Mouse (Mus musculus) CH12.LX (cell line): ENCODE results near the gene Sbk3. TPM values are rescaled to one million over a fixed set of nuclear protein-coding genes. Genes with fewer than 3 reads are reported as not detected.
A peak's percentile ranks its signal among the peaks of the same experiment; 100 is the strongest.

Source experiments
- DNase-seq: peaks from one replicate; pipeline ENCODE4 v3.0.0-alpha.2; 2013; ENCODE audit errors: extremely low read depth
- H3K27ac ChIP-seq: 2 replicates; pipeline ENCODE4 v1.5.1; 2012; ENCODE audit warnings: low read depth, mild to moderate bottlenecking, control low read depth, moderate library complexity; ENCODE audit not compliant: insufficient read depth
- H3K27me3 ChIP-seq: replicated peaks from 2 replicates; pipeline ENCODE3; 2012; ENCODE audit warnings: inconsistent platforms
- H3K36me3 ChIP-seq, 2 experiments: replicated peaks in 1 of 2; 2 replicates each; pipeline versions ENCODE3 to v1.6.1; 2012; ENCODE audit warnings: inconsistent platforms in 1 of 2, low read length in 1 of 2, mild to moderate bottlenecking in 1 of 2, mixed read lengths in 1 of 2, moderate library complexity in 1 of 2; ENCODE audit not compliant: control insufficient read depth in 1 of 2, insufficient read depth in 1 of 2
- H3K4me1 ChIP-seq, 2 experiments: 2 replicates each; pipeline ENCODE4 v1.6.1; 2012; ENCODE audit warnings: inconsistent platforms in 1 of 2, moderate library complexity in 1 of 2; ENCODE audit not compliant: insufficient read depth in 2 of 2, control insufficient read depth in 1 of 2
- H3K4me2 ChIP-seq: 2 replicates; pipeline ENCODE4 v1.6.1; 2012; ENCODE audit warnings: low read depth, mild to moderate bottlenecking, control low read depth; ENCODE audit not compliant: poor library complexity, insufficient read depth, severe bottlenecking
- H3K4me3 ChIP-seq, 3 experiments: fragments of 150-350 bp in 1 of 3; sonication (generic) in 1 of 3; replicated peaks in 1 of 3; 2 replicates each; pipeline versions ENCODE3 to v1.5.1; 2011 to 2012; ENCODE audit warnings: low read depth in 2 of 3, low read length in 2 of 3, mild to moderate bottlenecking in 2 of 3, moderate library complexity in 2 of 3, control low read depth in 1 of 3, improper control_type of control experiment in 1 of 3, inconsistent platforms in 1 of 3, mixed read lengths in 1 of 3; ENCODE audit not compliant: poor library complexity in 1 of 3
- H3K79me2 ChIP-seq: replicated peaks from 2 replicates; pipeline ENCODE4 v1.6.1; 2012; ENCODE audit warnings: mild to moderate bottlenecking, moderate library complexity; ENCODE audit not compliant: control insufficient read depth, poor library complexity, insufficient read depth, severe bottlenecking; ENCODE audit errors: extremely low read depth
- H3K9ac ChIP-seq: 2 replicates; pipeline ENCODE4 v1.6.1; 2012; ENCODE audit warnings: low read depth, mild to moderate bottlenecking, control low read depth, moderate library complexity; ENCODE audit not compliant: insufficient read depth
- H3K9me3 ChIP-seq: replicated peaks from 2 replicates; pipeline ENCODE3; 2012; ENCODE audit warnings: low read length, inconsistent platforms, mixed read lengths
- BHLHE40 ChIP-seq: IDR thresholded peaks from 2 replicates; pipeline ENCODE4 v1.6.1; 2011; ENCODE audit warnings: mild to moderate bottlenecking, low read depth, low read length, improper control_type of control experiment
- CHD1 ChIP-seq: IDR thresholded peaks from 2 replicates; pipeline ENCODE4 v1.6.1; 2012; ENCODE audit warnings: low read depth, low read length, improper control_type of control experiment, inconsistent platforms
- CHD2 ChIP-seq: IDR thresholded peaks from 2 replicates; pipeline ENCODE4 v1.6.1; 2011; ENCODE audit warnings: low read length, improper control_type of control experiment
- CTCF ChIP-seq, 2 experiments: IDR thresholded peaks in 1 of 2; conservative IDR thresholded peaks in 1 of 2; 2 replicates each; pipeline ENCODE4 v1.5.1; 2011 to 2012; ENCODE audit warnings: low read depth in 2 of 2, low read length in 2 of 2, improper control_type of control experiment in 1 of 2, inconsistent platforms in 1 of 2, mild to moderate bottlenecking in 1 of 2, moderate library complexity in 1 of 2
- E2F4 ChIP-seq: IDR thresholded peaks from 2 replicates; pipeline ENCODE4 v1.6.1; 2011; ENCODE audit warnings: low read depth, low read length, improper control_type of control experiment; ENCODE audit not compliant: insufficient replicate concordance
- ELF1 ChIP-seq: IDR thresholded peaks from 2 replicates; pipeline ENCODE4 v1.6.1; 2014; ENCODE audit warnings: low read depth, mild to moderate bottlenecking, inconsistent platforms, low read length, improper control_type of control experiment
- EP300 ChIP-seq: IDR thresholded peaks from 2 replicates; pipeline ENCODE4 v1.6.1; 2011; ENCODE audit warnings: low read length, improper control_type of control experiment
- ETS1 ChIP-seq: conservative IDR thresholded peaks from 2 replicates; pipeline ENCODE4 v1.6.1; 2012; ENCODE audit warnings: low read depth, mild to moderate bottlenecking, inconsistent platforms, low read length, improper control_type of control experiment, moderate library complexity
- GABPA ChIP-seq: IDR thresholded peaks from 2 replicates; pipeline ENCODE4 v1.6.1; 2012; ENCODE audit warnings: low read depth, low read length, improper control_type of control experiment, inconsistent platforms; ENCODE audit not compliant: insufficient replicate concordance
- HCFC1 ChIP-seq: IDR thresholded peaks from 2 replicates; pipeline ENCODE4 v1.6.1; 2012; ENCODE audit warnings: low read depth, mild to moderate bottlenecking, inconsistent platforms, low read length, improper control_type of control experiment
- IRF4 ChIP-seq: IDR thresholded peaks from 2 replicates; pipeline ENCODE4 v1.6.1; 2014; ENCODE audit warnings: low read depth, mild to moderate bottlenecking, inconsistent platforms, low read length, improper control_type of control experiment
- JUN ChIP-seq: IDR thresholded peaks from 2 replicates; pipeline ENCODE4 v1.6.1; 2011; ENCODE audit warnings: low read depth, mild to moderate bottlenecking, low read length, improper control_type of control experiment, moderate library complexity; ENCODE audit not compliant: insufficient read depth
- JUND ChIP-seq: conservative IDR thresholded peaks from 2 replicates; pipeline ENCODE4 v1.6.1; 2011; ENCODE audit warnings: low read depth, low read length, improper control_type of control experiment
- KAT2A ChIP-seq: IDR thresholded peaks from 2 replicates; pipeline ENCODE4 v1.6.1; 2012; ENCODE audit warnings: low read length, improper control_type of control experiment, inconsistent platforms; ENCODE audit not compliant: insufficient replicate concordance
- MAFK ChIP-seq: IDR thresholded peaks from 2 replicates; pipeline ENCODE4 v1.6.1; 2011; ENCODE audit warnings: low read length, improper control_type of control experiment; ENCODE audit not compliant: insufficient replicate concordance
- MAX ChIP-seq: IDR thresholded peaks from 2 replicates; pipeline ENCODE4 v1.6.1; 2011; ENCODE audit warnings: low read length, improper control_type of control experiment
- MAZ ChIP-seq: IDR thresholded peaks from 2 replicates; pipeline ENCODE4 v1.6.1; 2012; ENCODE audit warnings: low read depth, mild to moderate bottlenecking, inconsistent platforms, low read length, improper control_type of control experiment, moderate library complexity
- MEF2A ChIP-seq: IDR thresholded peaks from 2 replicates; pipeline ENCODE4 v1.6.1; 2014; ENCODE audit warnings: low read depth, mild to moderate bottlenecking, inconsistent platforms, low read length, improper control_type of control experiment, borderline replicate concordance
- MXI1 ChIP-seq: IDR thresholded peaks from 2 replicates; pipeline ENCODE4 v1.6.1; 2011; ENCODE audit warnings: mild to moderate bottlenecking, low read depth, low read length, improper control_type of control experiment
- MYC ChIP-seq: IDR thresholded peaks from 2 replicates; pipeline ENCODE4 v1.6.1; 2011; ENCODE audit warnings: low read depth, mild to moderate bottlenecking, improper control_type of control experiment, low read length
- NRF1 ChIP-seq: IDR thresholded peaks from 2 replicates; pipeline ENCODE4 v1.6.1; 2014; ENCODE audit warnings: low read depth, mild to moderate bottlenecking, inconsistent platforms, low read length, improper control_type of control experiment, moderate library complexity
- PAX5 ChIP-seq: IDR thresholded peaks from 2 replicates; pipeline ENCODE4 v1.6.1; 2012; ENCODE audit warnings: low read length, inconsistent platforms, mixed read lengths
- POLR2A ChIP-seq: IDR thresholded peaks from 2 replicates; pipeline ENCODE4 v1.6.1; 2011; ENCODE audit warnings: low read depth, mild to moderate bottlenecking, improper control_type of control experiment, low read length
- POLR2AphosphoS2 ChIP-seq: IDR thresholded peaks from 2 replicates; pipeline ENCODE4 v1.6.1; 2011; ENCODE audit warnings: low read depth, low read length, improper control_type of control experiment
- RAD21 ChIP-seq: IDR thresholded peaks from 2 replicates; pipeline ENCODE4 v1.6.1; 2011; ENCODE audit warnings: low read depth, mild to moderate bottlenecking, low read length, improper control_type of control experiment, moderate library complexity
- RCOR1 ChIP-seq: conservative IDR thresholded peaks from 2 replicates; pipeline ENCODE4 v1.6.1; 2012; ENCODE audit warnings: low read depth, mild to moderate bottlenecking, inconsistent platforms, low read length, improper control_type of control experiment
- SIN3A ChIP-seq: IDR thresholded peaks from 2 replicates; pipeline ENCODE4 v1.6.1; 2012; ENCODE audit warnings: low read length, improper control_type of control experiment, inconsistent platforms
- SMC3 ChIP-seq: IDR thresholded peaks from 2 replicates; pipeline ENCODE4 v1.6.1; 2011; ENCODE audit warnings: low read depth, low read length, improper control_type of control experiment
- TBP ChIP-seq: conservative IDR thresholded peaks from 2 replicates; pipeline ENCODE4 v1.6.1; 2011; ENCODE audit warnings: low read depth, low read length, improper control_type of control experiment
- TCF12 ChIP-seq: IDR thresholded peaks from 2 replicates; pipeline ENCODE4 v1.6.1; 2014; ENCODE audit warnings: low read depth, mild to moderate bottlenecking, inconsistent platforms, low read length, improper control_type of control experiment
- UBTF ChIP-seq: IDR thresholded peaks from 2 replicates; pipeline ENCODE4 v1.6.1; 2012; ENCODE audit warnings: low read depth, mild to moderate bottlenecking, inconsistent platforms, low read length, improper control_type of control experiment, moderate library complexity
- USF1 ChIP-seq: IDR thresholded peaks from 2 replicates; pipeline ENCODE4 v1.6.1; 2014; ENCODE audit warnings: low read depth, mild to moderate bottlenecking, inconsistent platforms, low read length, improper control_type of control experiment
- USF2 ChIP-seq: conservative IDR thresholded peaks from 2 replicates; pipeline ENCODE4 v1.6.1; 2011; ENCODE audit warnings: low read depth, low read length, improper control_type of control experiment
- ZC3H11A ChIP-seq: IDR thresholded peaks from 2 replicates; pipeline ENCODE4 v1.6.1; 2012; ENCODE audit warnings: low read depth, mild to moderate bottlenecking, inconsistent platforms, low read length, improper control_type of control experiment
- ZKSCAN1 ChIP-seq: IDR thresholded peaks from 2 replicates; pipeline ENCODE4 v1.6.1; 2012; ENCODE audit warnings: low read depth, inconsistent platforms, low read length, improper control_type of control experiment, borderline replicate concordance
- ZMIZ1 ChIP-seq: IDR thresholded peaks from 2 replicates; pipeline ENCODE4 v1.6.1; 2012; ENCODE audit warnings: low read depth, mild to moderate bottlenecking, inconsistent platforms, low read length, improper control_type of control experiment
- ZNF384 ChIP-seq: IDR thresholded peaks from 2 replicates; pipeline ENCODE4 v1.6.1; 2012; ENCODE audit warnings: low read depth, low read length, improper control_type of control experiment, inconsistent platforms
- dilution Hi-C: fragments of 300-500 bp; cut with MboI; formaldehyde crosslinking; loops from 2 replicates; pipeline ENCODE4 v1.14.3; 2020; ENCODE audit warnings: low sequenced_read_pairs; ENCODE audit not compliant: extremely low pct_unique_long_range_greater_than_20kb, extremely low pct_ligation_motif_present
- in situ Hi-C: fragments of 300-500 bp; cut with MboI; formaldehyde crosslinking; loops from 3 replicates; pipeline ENCODE4 v1.14.3; 2019; ENCODE audit warnings: low sequenced_read_pairs, low pct_ligation_motif_present, low pct_unique_long_range_greater_than_20kb, mixed read lengths
- polyA plus RNA-seq: library from polyadenylated mRNA; unstranded; fragments of >175 nt; gene quantifications from 2 replicates; pipeline ENCODE4 v1.2.1, GENCODE M21; 2012; ENCODE audit warnings: low read depth; ENCODE audit not compliant: insufficient read length
- total RNA-seq, 2 experiments: library from RNA; depleted of rRNA; stranded (reverse); fragments of 300-350 nt in 1 of 2; fragments of >200 nt in 1 of 2; gene quantifications; 2 replicates each; pipeline ENCODE4 v1.2.3; 2012 to 2014

Sbk3 gene
- total and polyA plus RNA-seq, 3 experiments = not detected

DNA sequence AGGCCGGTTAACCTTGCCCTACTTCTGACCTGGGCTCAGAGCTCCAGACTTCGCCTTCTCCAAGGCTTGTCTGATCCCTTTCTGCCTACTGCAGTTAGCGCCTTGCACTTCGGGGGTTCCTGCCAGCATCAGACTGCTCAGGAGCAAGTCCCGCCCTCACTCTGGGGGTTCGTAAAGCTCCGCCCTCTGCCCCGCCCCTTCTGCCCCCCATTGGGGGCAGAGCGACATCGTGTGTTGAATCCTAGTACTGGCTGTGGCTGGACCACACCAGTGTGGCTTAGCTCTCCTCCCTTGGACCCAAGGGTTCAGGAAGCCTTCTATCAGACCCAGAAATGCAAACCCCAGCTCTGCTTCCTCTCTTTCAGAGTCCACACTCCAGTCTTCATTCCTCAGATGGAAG lies 6.7 kb downstream of the Sbk3 start, which contains the start of gene Sbk2:
Sbk2 (minus strand) TSS at position 135 of the 400 bp plus-strand sequence.
- Histone ChIP-seq H3K9ac (no peak within 1 kb of the TSS), H3K27ac (no peak within 1 kb of the TSS), H3K4me3 (no peak within 1 kb of the TSS), H3K27me3 (peaks cover 56% of the 10 kb centered on the region), H3K36me3 (no peaks in the 10 kb centered on the region), H3K9me3 (no peaks in the 10 kb centered on the region), H3K79me2 (no peaks in the 10 kb centered on the region), H3K4me1 (peaks cover 0 to 4% of the 10 kb centered on the region in 2 experiments; a peak in 1 of 4 replicates), H3K4me2 (no peak within 1 kb of the TSS)
- TF ChIP-seq HCFC1 (no peak), ZKSCAN1 (no peak), TBP (no peak), ZNF384 (no peak), IRF4 (no peak), RAD21 (peak; percentile 68), POLR2A (no peak), JUN (no peak), SIN3A (no peak), CHD2 (no peak), ZMIZ1 (no peak), KAT2A (no peak), ZC3H11A (no peak), CTCF (conservative IDR thresholded peaks at IDR 0.05 in 1 of 2, IDR thresholded peaks at IDR 0.05 in 1 of 2; ENCODE audit: low read depth in 2 of 2, low read length in 2 of 2) (peak in 1 of 2 experiments; percentile 82; a peak in 2 of 4 replicates), BHLHE40 (no peak), TCF12 (no peak), MYC (no peak), UBTF (no peak), GABPA (no peak), PAX5 (no peak), MAX (no peak), MAFK (no peak), MEF2A (no peak), USF2 (no peak), RCOR1 (no peak), NRF1 (no peak), E2F4 (no peak), CHD1 (no peak), ETS1 (no peak), ELF1 (0 out of 2 replicates have a peak, but pooled peaks have one; percentile 17), USF1 (no peak), POLR2AphosphoS2 (no peak), JUND (no peak), EP300 (no peak), MAZ (peak; percentile 66; the same call in 1 of the 2 replicates), SMC3 (peak; percentile 47), MXI1 (no peak)
- in situ Hi-C loops = no loop called here
- dilution Hi-C loops = no loop called here
- peak; percentile 44 for DNase-seq
